Mouse (Mus musculus): ENCODE measurements around the gene Tcf3.

DNA sequence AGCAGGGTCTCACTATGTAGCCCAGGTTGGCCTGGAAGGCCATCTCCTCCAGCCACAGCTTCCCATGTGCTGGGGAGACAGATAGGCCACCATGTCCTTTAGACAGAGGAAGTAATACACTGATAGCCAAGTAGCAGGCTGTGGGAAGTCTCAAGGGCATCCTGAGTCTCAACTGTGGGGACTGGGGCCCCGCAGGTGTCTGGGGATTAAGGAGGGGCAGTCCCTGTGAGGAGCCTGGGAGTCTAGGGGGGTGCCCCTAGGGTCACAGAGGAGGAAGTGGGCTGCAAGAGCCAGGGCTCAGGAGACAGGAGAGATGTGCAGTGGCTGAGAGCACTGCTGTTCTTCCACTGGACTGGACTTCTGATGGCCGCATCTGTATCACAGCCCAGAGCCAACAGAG lies 9.5 kb upstream of the Tcf3 start:
- TF ChIP-seq POLR2A (IDR thresholded peaks at IDR 0.05; ENCODE audit: borderline replicate concordance, extremely low read depth, insufficient read depth, insufficient read length, poor library complexity, severe bottlenecking) (no peak), CTCF (IDR thresholded peaks at IDR 0.05; ENCODE audit: borderline replicate concordance, extremely low read depth, insufficient read depth, insufficient read length) (no peak)
